Mouse (Mus musculus): ENCODE results near the gene Bicral. TPM values are rescaled to one million over a fixed set of nuclear protein-coding genes. Genes with fewer than 3 reads are reported as not detected.

Bicral gene
- polyA plus RNA-seq (2012; rRNA removed), result 35.9 and 36.8 TPM in 2 replicates

DNA sequence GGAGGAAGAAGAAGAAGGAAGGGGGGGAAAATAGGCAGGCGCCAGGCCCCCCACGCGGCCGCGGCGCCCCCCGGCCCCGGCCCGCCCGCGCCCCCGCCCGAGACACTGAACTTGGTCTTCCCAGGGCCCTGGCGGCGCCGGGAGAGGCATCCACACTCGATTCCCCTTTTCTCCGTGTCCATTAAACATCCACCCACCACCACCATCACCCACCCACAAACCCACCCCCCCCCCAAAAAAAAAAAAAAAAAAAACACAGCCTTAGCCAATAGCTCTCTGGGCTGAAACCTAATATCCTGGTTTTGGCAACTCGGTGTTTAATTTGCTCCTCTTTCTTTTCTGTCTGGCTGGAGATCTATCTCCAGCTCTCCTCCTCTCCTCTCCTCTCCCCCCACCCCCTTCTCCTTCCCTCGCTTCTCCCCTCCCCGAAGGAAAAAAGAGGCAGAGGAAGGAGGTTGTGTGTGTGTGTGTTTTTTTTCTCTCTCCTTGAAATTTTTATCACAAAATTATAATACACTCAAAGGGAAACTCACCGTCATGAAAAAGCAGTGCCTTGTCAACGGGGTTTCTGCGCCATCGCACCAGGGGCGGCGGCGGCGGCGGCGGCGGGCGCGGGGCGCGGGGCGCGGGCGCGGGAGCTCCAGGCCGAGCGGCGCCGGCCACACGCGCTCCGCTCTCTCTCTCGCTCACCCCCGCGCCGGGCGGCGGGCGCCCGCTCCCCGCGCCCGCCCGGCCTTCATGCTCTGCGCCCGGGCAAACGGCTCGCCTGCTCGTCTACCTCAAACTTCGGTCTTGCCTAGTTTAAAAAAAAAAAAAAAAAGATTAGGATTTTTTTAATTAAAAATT is at the start of gene Bicral:
TSS of gene Bicral (minus strand) at position 580 of the 846 bp plus-strand sequence.
- H3K27me3 ChIP-seq (ENCODE audit: control insufficient read depth, insufficient read depth, low read length), result no peaks in the 10 kb centered on the region
- H3K4me1 ChIP-seq (ENCODE audit: control insufficient read depth, insufficient read depth, low read length), result peaks cover 11% of the 10 kb centered on the region
- DNase-seq, result peak; percentile 75 to 81
- no peak for TF ChIP-seq CTCF (IDR thresholded peaks at IDR 0.05; ENCODE audit: borderline replicate concordance, insufficient read depth, low read depth, low read length)
- peak; percentile 18; the same call in 1 of the 2 replicates for TF ChIP-seq POLR2A (IDR thresholded peaks at IDR 0.05; ENCODE audit: borderline replicate concordance, insufficient read depth, low read length)
- H3K27ac ChIP-seq (ENCODE audit: insufficient read depth, low read length), result peak within 1 kb of the TSS; percentile 98
- H3K4me3 ChIP-seq (replicated peaks; ENCODE audit: insufficient read depth, low read depth, low read length), result peak within 1 kb of the TSS; percentile 73
- under 1% methylated on average over 64 of the region's 65 CpGs for WGBS

- Histone ChIP-seq H3K27me3 (ENCODE audit: control insufficient read depth, insufficient read depth, low read length) (no peaks in the 10 kb centered on the region), H3K4me1 (ENCODE audit: control insufficient read depth, insufficient read depth, low read length) (no peaks in the 10 kb centered on the region), H3K27ac (ENCODE audit: insufficient read depth, low read length) (no peak overlapping the region), H3K4me3 (replicated peaks; ENCODE audit: insufficient read depth, low read depth, low read length) (no peak overlapping the region)
- 19% methylated on average over 19 of the region's 19 CpGs for WGBS
- DNase-seq, result peak; percentile 83 to 87
- TF ChIP-seq CTCF (IDR thresholded peaks at IDR 0.05; ENCODE audit: borderline replicate concordance, insufficient read depth, low read depth, low read length) (peak; percentile 89), POLR2A (IDR thresholded peaks at IDR 0.05; ENCODE audit: borderline replicate concordance, insufficient read depth, low read length) (no peak)
Measured at GRCm38 (mm10) chr17:46903876-46904490, 45.7 kb upstream of the Bicral start.

GRCm38 (mm10) chr17:46900941-46901340 is 42.7 kb upstream of the Bicral start:
- H3K4me1 ChIP-seq (ENCODE audit: control insufficient read depth, insufficient read depth, low read length), result no peaks in the 10 kb centered on the region

DNA sequence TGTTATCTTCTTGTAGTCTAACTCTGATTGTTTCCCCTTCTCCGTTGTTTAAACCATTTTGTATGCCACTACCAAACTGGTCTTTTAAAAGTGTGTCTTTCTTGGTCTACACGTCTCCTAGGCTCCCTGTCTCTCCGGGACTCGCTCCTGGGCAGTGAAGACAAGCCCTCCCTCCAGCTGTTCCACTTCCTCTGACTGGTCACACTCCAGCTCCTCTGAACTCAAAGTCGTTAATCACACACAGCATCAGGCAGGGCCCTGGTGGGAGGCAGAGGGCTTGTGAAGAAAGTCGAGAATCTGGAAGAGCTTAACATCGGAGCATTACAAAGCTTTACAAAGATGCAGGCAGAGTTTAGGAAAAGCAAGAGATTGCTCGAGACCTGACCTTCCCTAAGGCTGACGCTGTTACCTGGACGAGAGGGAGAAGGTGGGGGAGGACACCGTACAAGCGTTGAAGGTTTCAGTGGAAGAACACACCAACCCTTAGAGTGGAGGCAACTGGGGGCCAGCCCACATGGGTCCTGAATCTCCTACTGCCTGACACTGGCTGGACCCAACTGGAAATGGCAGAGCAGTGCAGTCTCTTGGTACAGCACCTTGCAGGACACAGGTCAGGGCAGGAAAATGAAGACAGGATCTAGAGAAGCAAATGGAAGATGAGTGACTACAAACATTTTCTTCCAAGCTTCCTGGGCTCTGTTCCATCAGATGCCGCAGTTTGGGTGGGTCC is 39.1 kb upstream of the Bicral start:
- H3K27me3 ChIP-seq (ENCODE audit: control insufficient read depth, insufficient read depth, low read length), result no peaks in the 10 kb centered on the region
- DNase-seq, result no peak
- H3K4me1 ChIP-seq (ENCODE audit: control insufficient read depth, insufficient read depth, low read length), result peaks cover 3% of the 10 kb centered on the region; the same call in 1 of the 2 replicates
- TF ChIP-seq CTCF (IDR thresholded peaks at IDR 0.05; ENCODE audit: borderline replicate concordance, insufficient read depth, low read depth, low read length), result no peak
- no peak for TF ChIP-seq POLR2A (IDR thresholded peaks at IDR 0.05; ENCODE audit: borderline replicate concordance, insufficient read depth, low read length)
- H3K4me3 ChIP-seq (replicated peaks; ENCODE audit: insufficient read depth, low read depth, low read length), result no peak overlapping the region
- no peak overlapping the region for H3K27ac ChIP-seq (ENCODE audit: insufficient read depth, low read length)
- 44% methylated on average over 13 of the region's 13 CpGs for WGBS

More at GRCm38 (mm10) chr17:46900941-46901340, 42.7 kb upstream of the Bicral start:
- DNase-seq, result no peak
- Histone ChIP-seq H3K4me3 (replicated peaks; ENCODE audit: insufficient read depth, low read depth, low read length) (no peak overlapping the region), H3K27me3 (ENCODE audit: control insufficient read depth, insufficient read depth, low read length) (no peaks in the 10 kb centered on the region), H3K27ac (ENCODE audit: insufficient read depth, low read length) (no peak overlapping the region)
- TF ChIP-seq CTCF (IDR thresholded peaks at IDR 0.05; ENCODE audit: borderline replicate concordance, insufficient read depth, low read depth, low read length) (no peak), POLR2A (IDR thresholded peaks at IDR 0.05; ENCODE audit: borderline replicate concordance, insufficient read depth, low read length) (no peak)
- 60% methylated on average over 2 of the region's 2 CpGs for WGBS

- 88% methylated on average over 9 of the region's 9 CpGs for WGBS
- no peak for TF ChIP-seq CTCF (IDR thresholded peaks at IDR 0.05; ENCODE audit: borderline replicate concordance, insufficient read depth, low read depth, low read length)
- no peak overlapping the region for H3K27ac ChIP-seq (ENCODE audit: insufficient read depth, low read length)
- H3K4me1 ChIP-seq (ENCODE audit: control insufficient read depth, insufficient read depth, low read length), result peaks cover 6% of the 10 kb centered on the region; the same call in 1 of the 2 replicates
- H3K4me3 ChIP-seq (replicated peaks; ENCODE audit: insufficient read depth, low read depth, low read length), result no peak overlapping the region
- H3K27me3 ChIP-seq (ENCODE audit: control insufficient read depth, insufficient read depth, low read length), result no peaks in the 10 kb centered on the region
- no peak for DNase-seq
Measured at GRCm38 (mm10) chr17:46895426-46895825, 37.1 kb upstream of the Bicral start.

GRCm38 (mm10) chr17:46890843-46891594 is 32.7 kb upstream of the Bicral start:
- Histone ChIP-seq H3K4me3 (replicated peaks; ENCODE audit: insufficient read depth, low read depth, low read length) (peak overlapping the region; percentile 84), H3K27ac (ENCODE audit: insufficient read depth, low read length) (peak overlapping the region; percentile 84), H3K27me3 (ENCODE audit: control insufficient read depth, insufficient read depth, low read length) (no peaks in the 10 kb centered on the region), H3K4me1 (ENCODE audit: control insufficient read depth, insufficient read depth, low read length) (peaks cover 10% of the 10 kb centered on the region)
- TF ChIP-seq POLR2A (IDR thresholded peaks at IDR 0.05; ENCODE audit: borderline replicate concordance, insufficient read depth, low read length) (no peak), CTCF (IDR thresholded peaks at IDR 0.05; ENCODE audit: borderline replicate concordance, insufficient read depth, low read depth, low read length) (no peak)
- WGBS, result 1% methylated on average over 64 of the region's 64 CpGs
- peak; percentile 64 to 72 for DNase-seq

All from cerebellum, adult 2 months (tissue).